Mouse (Mus musculus) CH12F3 (cell line): ENCODE data around the gene Ifnl3.

ENCODE experiments used
- in situ Hi-C: fragments of 300-500 bp; cut with MboI; formaldehyde crosslinking; loops from 2 replicates; pipeline ENCODE4 v1.14.3; 2020; ENCODE audit warnings: low sequenced_read_pairs

Gene Ifnl3

GRCm38 (mm10) chr7:28545891-28546210 is 23.2 kb downstream of the Ifnl3 start:
- in situ Hi-C loops: no loop called here

GRCm38 (mm10) chr7:28546649-28547048 is 24.0 kb downstream of the Ifnl3 start:
- in situ Hi-C loops: no loop called here

- in situ Hi-C loops: no loop called here
Observed at GRCm38 (mm10) chr7:28547154-28547553, 24.5 kb downstream of the Ifnl3 start, which contains the start of gene Nccrp1. Gene Nccrp1 (minus strand): TSS chr7:28547254.

GRCm38 (mm10) chr7:28547628-28548027 is 25.0 kb downstream of the Ifnl3 start:
- in situ Hi-C loops: no loop called here

GRCm38 (mm10) chr7:28553076-28553475 is 30.4 kb downstream of the Ifnl3 start:
- in situ Hi-C loops: no loop called here

- in situ Hi-C loops: no loop called here
Observed at GRCm38 (mm10) chr7:28555939-28556535, 33.4 kb downstream of the Ifnl3 start.

GRCm38 (mm10) chr7:28557069-28557468 is 34.4 kb downstream of the Ifnl3 start:
- in situ Hi-C loops: no loop called here

GRCm38 (mm10) chr7:28557708-28558107 is 35.1 kb downstream of the Ifnl3 start:
- in situ Hi-C loops: no loop called here

- in situ Hi-C loops: no loop called here
Observed at GRCm38 (mm10) chr7:28558486-28558885, 35.9 kb downstream of the Ifnl3 start.

GRCm38 (mm10) chr7:28560856-28561255 is 38.2 kb downstream of the Ifnl3 start:
- in situ Hi-C loops: no loop called here

GRCm38 (mm10) chr7:28561967-28562366 is 39.3 kb downstream of the Ifnl3 start:
- in situ Hi-C loops: no loop called here

GRCm38 (mm10) chr7:28562371-28562770 is 39.7 kb downstream of the Ifnl3 start:
- in situ Hi-C loops: no loop called here

GRCm38 (mm10) chr7:28562951-28563350 is 40.3 kb downstream of the Ifnl3 start:
- in situ Hi-C loops: no loop called here

GRCm38 (mm10) chr7:28565407-28565806 is 42.8 kb downstream of the Ifnl3 start:
- in situ Hi-C loops: no loop called here

GRCm38 (mm10) chr7:28567539-28567938 is 44.9 kb downstream of the Ifnl3 start:
- in situ Hi-C loops: no loop called here

GRCm38 (mm10) chr7:28568253-28568652 is 45.6 kb downstream of the Ifnl3 start:
- in situ Hi-C loops: no loop called here

GRCm38 (mm10) chr7:28570291-28570981 is 47.8 kb downstream of the Ifnl3 start:
- in situ Hi-C loops: no loop called here

- in situ Hi-C loops: no loop called here
Observed at GRCm38 (mm10) chr7:28570982-28571682, 48.5 kb downstream of the Ifnl3 start.

GRCm38 (mm10) chr7:28572689-28573088 is 50.1 kb downstream of the Ifnl3 start:
- in situ Hi-C loops: no loop called here

- in situ Hi-C loops: no loop called here
Observed at GRCm38 (mm10) chr7:28573236-28573635, 50.6 kb downstream of the Ifnl3 start.
